Mouse (Mus musculus): Measurements from ENCODE around the gene Pold3. TPM values are rescaled to one million over a fixed set of nuclear protein-coding genes. Genes with fewer than 3 reads are reported as not detected.

Pold3 gene
- total and polyA plus RNA-seq, 2 experiments from 2014 or later = 14.6 to 21.0 TPM

DNA sequence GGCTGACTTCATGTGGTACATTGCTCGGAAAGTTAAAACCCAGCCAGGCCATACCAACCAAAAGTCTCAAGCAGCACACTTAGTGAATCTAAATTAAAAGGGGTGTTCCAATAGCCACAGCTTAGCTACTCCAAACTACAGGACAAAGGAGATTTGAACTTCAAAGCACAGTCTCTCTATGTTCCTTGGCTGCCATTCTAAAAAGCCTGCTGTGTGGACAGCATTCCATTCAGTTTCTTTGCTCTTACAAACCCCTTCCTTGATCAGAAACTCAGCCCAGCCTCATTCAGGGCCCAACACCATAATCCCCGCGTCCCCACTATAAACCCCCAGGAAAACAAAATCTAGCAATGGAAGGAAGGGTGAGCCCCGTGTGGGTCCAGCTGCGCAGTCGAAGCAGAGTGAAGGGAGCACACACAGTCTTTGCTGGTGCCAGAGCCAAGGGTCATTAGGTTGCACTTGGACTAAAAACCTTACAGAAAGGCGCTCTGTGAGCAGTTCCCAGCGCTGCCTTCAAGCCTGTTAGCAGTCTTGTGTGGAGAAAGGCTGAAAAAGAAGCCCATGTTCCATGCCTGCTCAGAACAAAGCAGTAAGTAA, 35.1 kb downstream of the Pold3 start:
- H3K27ac ChIP-seq (ENCODE audit: low read depth) = no peak overlapping the region
- no peaks in the 10 kb centered on the region for H3K9me3 ChIP-seq (replicated peaks; ENCODE audit: control insufficient read depth, low read length)
- H3K4me3 ChIP-seq (ENCODE audit: low read depth, low read length) = no peak overlapping the region
- no peak overlapping the region for H3K9ac ChIP-seq (replicated peaks; ENCODE audit: low read depth, low read length)
- ATAC-seq (ENCODE audit: insufficient read depth, low read depth) (no peak), DNase-seq (ENCODE audit: low spot score) (no peak)
- peaks cover 84% of the 10 kb centered on the region for H3K36me3 ChIP-seq (replicated peaks; ENCODE audit: control insufficient read depth, insufficient read depth, low read length)
- no peaks in the 10 kb centered on the region for H3K27me3 ChIP-seq (ENCODE audit: control insufficient read depth, insufficient read depth, low read length)
- no peaks in the 10 kb centered on the region for H3K4me1 ChIP-seq (ENCODE audit: control insufficient read depth, insufficient read depth)
- WGBS = 93% methylated on average over 8 of the region's 8 CpGs
- no peak overlapping the region for H3K4me2 ChIP-seq (ENCODE audit: low read depth, low read length)
- no peak for TF ChIP-seq EP300 (IDR thresholded peaks at IDR 0.05; ENCODE audit: low read depth)
- TF ChIP-seq CTCF (IDR thresholded peaks at IDR 0.05; ENCODE audit: low read depth) = no peak

DNA sequence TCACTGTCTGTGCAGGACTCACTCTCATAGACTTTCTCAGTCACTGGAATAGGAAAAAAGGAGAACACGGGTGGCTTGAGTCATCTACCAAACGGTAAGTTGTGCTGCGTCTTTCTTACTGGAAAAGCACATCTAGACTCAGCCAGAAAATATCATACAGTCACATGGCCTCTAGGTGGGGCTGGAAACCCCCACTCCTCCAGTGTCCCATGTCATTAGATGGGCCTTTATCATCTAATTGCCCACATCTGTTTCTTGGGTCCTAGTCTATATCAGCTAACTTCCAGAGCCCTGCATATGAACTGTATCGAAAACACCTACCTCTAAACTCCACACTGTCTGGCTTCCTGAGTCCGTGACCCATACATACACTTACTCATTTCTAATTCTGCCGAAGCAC, 37.6 kb downstream of the Pold3 start:
- Histone ChIP-seq H3K4me2 (ENCODE audit: low read depth, low read length) (no peak overlapping the region), H3K9me3 (replicated peaks; ENCODE audit: control insufficient read depth, low read length) (no peaks in the 10 kb centered on the region), H3K36me3 (replicated peaks; ENCODE audit: control insufficient read depth, insufficient read depth, low read length) (peaks cover 60% of the 10 kb centered on the region), H3K4me1 (ENCODE audit: control insufficient read depth, insufficient read depth) (no peaks in the 10 kb centered on the region), H3K27ac (ENCODE audit: low read depth) (no peak overlapping the region), H3K9ac (replicated peaks; ENCODE audit: low read depth, low read length) (no peak overlapping the region), H3K4me3 (ENCODE audit: low read depth, low read length) (no peak overlapping the region), H3K27me3 (ENCODE audit: control insufficient read depth, insufficient read depth, low read length) (no peaks in the 10 kb centered on the region)
- no peak for TF ChIP-seq CTCF (IDR thresholded peaks at IDR 0.05; ENCODE audit: low read depth)
- TF ChIP-seq EP300 (IDR thresholded peaks at IDR 0.05; ENCODE audit: low read depth) = no peak
- ATAC-seq (ENCODE audit: insufficient read depth, low read depth) (no peak), DNase-seq (ENCODE audit: low spot score) (no peak)
- WGBS = 77% methylated on average over 6 of the region's 6 CpGs

GRCm38 (mm10) chr7:100082836-100083235, 38.5 kb downstream of the Pold3 start:
- WGBS = 88% methylated on average over 6 of the region's 6 CpGs
- no peak overlapping the region for H3K27ac ChIP-seq (ENCODE audit: low read depth)

DNA sequence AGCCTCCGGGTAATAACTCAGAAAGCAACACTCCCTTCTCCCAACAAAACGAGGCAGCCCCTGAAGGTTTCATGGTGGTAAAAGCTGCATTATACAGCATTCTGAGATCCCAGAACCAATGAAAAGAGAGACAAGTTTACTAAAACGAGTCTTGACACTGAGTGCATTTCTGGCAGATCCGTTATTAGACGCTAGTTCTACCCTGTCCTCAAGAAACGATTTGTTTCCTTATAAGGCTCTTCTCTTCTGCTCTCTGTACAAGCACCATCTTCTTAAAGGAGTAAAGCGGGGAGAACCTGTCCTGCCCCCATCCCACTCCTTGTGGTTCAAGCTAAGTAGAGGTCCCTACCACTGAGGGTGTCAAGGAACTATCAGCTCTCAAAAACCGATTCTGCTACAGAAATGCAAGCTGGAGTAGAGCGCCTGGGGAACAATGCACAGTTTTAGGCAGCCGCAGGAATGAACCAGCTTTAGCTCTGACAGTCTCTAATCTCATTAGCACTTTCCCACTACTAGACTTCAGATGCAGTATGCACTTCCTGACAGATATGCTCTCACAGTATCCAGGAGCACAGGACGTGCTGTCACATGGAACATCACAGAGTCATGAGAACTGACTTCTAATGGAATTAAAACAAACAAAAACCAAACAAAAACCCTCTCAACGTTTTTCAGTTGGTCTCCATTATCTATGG, 41.1 kb downstream of the Pold3 start:
- Histone ChIP-seq H3K36me3 (replicated peaks; ENCODE audit: control insufficient read depth, insufficient read depth, low read length) (peaks cover 29% of the 10 kb centered on the region), H3K9ac (replicated peaks; ENCODE audit: low read depth, low read length) (no peak overlapping the region), H3K27ac (ENCODE audit: low read depth) (peak overlapping the region; percentile 23; the same call in 1 of the 2 replicates), H3K4me1 (ENCODE audit: control insufficient read depth, insufficient read depth) (no peaks in the 10 kb centered on the region), H3K4me2 (ENCODE audit: low read depth, low read length) (no peak overlapping the region), H3K9me3 (replicated peaks; ENCODE audit: control insufficient read depth, low read length) (no peaks in the 10 kb centered on the region), H3K4me3 (ENCODE audit: low read depth, low read length) (no peak overlapping the region), H3K27me3 (ENCODE audit: control insufficient read depth, insufficient read depth, low read length) (no peaks in the 10 kb centered on the region)
- ATAC-seq (ENCODE audit: insufficient read depth, low read depth) (peak; percentile 41; the same call in 1 of the 2 replicates), DNase-seq (ENCODE audit: low spot score) (peak; percentile 12)
- TF ChIP-seq EP300 (IDR thresholded peaks at IDR 0.05; ENCODE audit: low read depth) (no peak), CTCF (IDR thresholded peaks at IDR 0.05; ENCODE audit: low read depth) (no peak)
- 43% methylated on average over 12 of the region's 12 CpGs for WGBS

More at GRCm38 (mm10) chr7:100082836-100083235, 38.5 kb downstream of the Pold3 start:
- H3K4me1 ChIP-seq (ENCODE audit: control insufficient read depth, insufficient read depth) = no peaks in the 10 kb centered on the region
- TF ChIP-seq EP300 (IDR thresholded peaks at IDR 0.05; ENCODE audit: low read depth) (no peak), CTCF (IDR thresholded peaks at IDR 0.05; ENCODE audit: low read depth) (no peak)
- no peak for DNase-seq (ENCODE audit: low spot score)
- ATAC-seq (ENCODE audit: insufficient read depth, low read depth) = no peak
- H3K9me3 ChIP-seq (replicated peaks; ENCODE audit: control insufficient read depth, low read length) = no peaks in the 10 kb centered on the region
- H3K36me3 ChIP-seq (replicated peaks; ENCODE audit: control insufficient read depth, insufficient read depth, low read length) = peaks cover 54% of the 10 kb centered on the region
- no peak overlapping the region for H3K9ac ChIP-seq (replicated peaks; ENCODE audit: low read depth, low read length)
- H3K4me3 ChIP-seq (ENCODE audit: low read depth, low read length) = no peak overlapping the region
- H3K4me2 ChIP-seq (ENCODE audit: low read depth, low read length) = no peak overlapping the region
- no peaks in the 10 kb centered on the region for H3K27me3 ChIP-seq (ENCODE audit: control insufficient read depth, insufficient read depth, low read length)

- TF ChIP-seq CTCF (IDR thresholded peaks at IDR 0.05; ENCODE audit: low read depth) (no peak), EP300 (IDR thresholded peaks at IDR 0.05; ENCODE audit: low read depth) (no peak)
Measured at GRCm38 (mm10) chr7:100077071-100077470, 44.3 kb downstream of the Pold3 start.

More at GRCm38 (mm10) chr7:100077071-100077470, 44.3 kb downstream of the Pold3 start:
- no peak overlapping the region for H3K27ac ChIP-seq (ENCODE audit: low read depth)
- H3K36me3 ChIP-seq (replicated peaks; ENCODE audit: control insufficient read depth, insufficient read depth, low read length) = peaks cover 4% of the 10 kb centered on the region
- 85% methylated on average over 4 of the region's 4 CpGs for WGBS
- ATAC-seq (ENCODE audit: insufficient read depth, low read depth) (no peak), DNase-seq (ENCODE audit: low spot score) (no peak)
- H3K4me3 ChIP-seq (ENCODE audit: low read depth, low read length) = no peak overlapping the region
- no peaks in the 10 kb centered on the region for H3K27me3 ChIP-seq (ENCODE audit: control insufficient read depth, insufficient read depth, low read length)
- H3K9me3 ChIP-seq (replicated peaks; ENCODE audit: control insufficient read depth, low read length) = no peaks in the 10 kb centered on the region
- H3K9ac ChIP-seq (replicated peaks; ENCODE audit: low read depth, low read length) = no peak overlapping the region
- H3K4me2 ChIP-seq (ENCODE audit: low read depth, low read length) = no peak overlapping the region
- no peaks in the 10 kb centered on the region for H3K4me1 ChIP-seq (ENCODE audit: control insufficient read depth, insufficient read depth)
